Mouse (Mus musculus) liver, adult 2 months (tissue): ENCODE measurements at regions not wholly inside any gene's neighbourhood (a gene's known extent, or its start where the extent isn't known, plus 50 kb on each side); places are given as distances from the start of the nearest gene placed in this dataset.

ENCODE experiments used
- CTCF ChIP-seq: fragments of 200-500 bp; IDR thresholded peaks from 2 replicates; pipeline ENCODE4 v1.5.1; 2011; ENCODE audit warnings: low read depth, low read length, control low read depth
- POLR2A ChIP-seq: fragments of 200-500 bp; IDR thresholded peaks from 2 replicates; pipeline ENCODE4 v1.6.1; 2011; ENCODE audit warnings: low read length, control low read depth; ENCODE audit not compliant: insufficient read depth; ENCODE audit errors: extremely low read depth

- no peak for TF ChIP-seq CTCF
- no peak for TF ChIP-seq POLR2A
Observed at GRCm38 (mm10) chr14:86419959-86420598, 721.0 kb downstream of the Diaph3 start.
